Mouse (Mus musculus) MEL (cell line): ENCODE results near the gene Ppip5k1. TPM values are rescaled to one million over a fixed set of nuclear protein-coding genes. Genes with fewer than 3 reads are reported as not detected.
A peak's percentile ranks its signal among the peaks of the same experiment; 100 is the strongest.

Experiments used
- DNase-seq: peaks from one replicate; pipeline ENCODE4 v3.0.0; 2011; ENCODE audit warnings: low read depth, low spot score
- H3K27ac ChIP-seq: 2 replicates; pipeline ENCODE4 v1.5.1; 2012; ENCODE audit warnings: low read depth, mild to moderate bottlenecking, control low read depth, low read length, moderate library complexity; ENCODE audit not compliant: control insufficient read depth
- H3K27me3 ChIP-seq, 2 experiments: fragments of 150-350 bp in 1 of 2; sonication (generic) in 1 of 2; 2 replicates each; pipeline ENCODE4 v1.6.1; 2012; ENCODE audit warnings: low read length in 2 of 2, mild to moderate bottlenecking in 2 of 2, improper control_type of control experiment in 1 of 2, moderate library complexity in 1 of 2; ENCODE audit not compliant: insufficient read depth in 2 of 2, control insufficient read depth in 1 of 2
- H3K36me3 ChIP-seq, 2 experiments: 2 replicates each; pipeline ENCODE4 v1.6.1; 2012 to 2014; ENCODE audit warnings: low read length in 2 of 2, improper control_type of control experiment in 1 of 2, inconsistent platforms in 1 of 2, mild to moderate bottlenecking in 1 of 2; ENCODE audit not compliant: insufficient read depth in 2 of 2, control insufficient read depth in 1 of 2
- H3K4me1 ChIP-seq, 2 experiments: fragments of 150-350 bp in 1 of 2; sonication (generic) in 1 of 2; 2 replicates each; pipeline ENCODE4 v1.6.1; 2012; ENCODE audit warnings: low read length in 2 of 2, improper control_type of control experiment in 1 of 2, mild to moderate bottlenecking in 1 of 2; ENCODE audit not compliant: insufficient read depth in 2 of 2, control insufficient read depth in 1 of 2
- H3K4me3 ChIP-seq, 2 experiments: fragments of 150-350 bp in 1 of 2; sonication (generic) in 1 of 2; 2 replicates each; pipeline ENCODE4 v1.5.1; 2012; ENCODE audit warnings: low read depth in 2 of 2, low read length in 2 of 2, mild to moderate bottlenecking in 2 of 2, moderate library complexity in 2 of 2, control low read depth in 1 of 2, improper control_type of control experiment in 1 of 2; ENCODE audit not compliant: control insufficient read depth in 1 of 2, insufficient read depth in 1 of 2
- H3K79me2 ChIP-seq: 2 replicates; pipeline ENCODE4 v1.6.1; 2012; ENCODE audit warnings: mild to moderate bottlenecking, low read length, moderate library complexity; ENCODE audit not compliant: control insufficient read depth, poor library complexity, insufficient read depth
- H3K9ac ChIP-seq: 2 replicates; pipeline ENCODE4 v1.6.1; 2012; ENCODE audit warnings: low read depth, mild to moderate bottlenecking, control low read depth, low read length, moderate library complexity; ENCODE audit not compliant: control insufficient read depth, poor library complexity, severe bottlenecking
- H3K9me3 ChIP-seq: fragments of 150-350 bp; sonication (generic); replicated peaks from 2 replicates; pipeline ENCODE4 v1.6.1; 2012; ENCODE audit warnings: mild to moderate bottlenecking, low read length, improper control_type of control experiment, moderate library complexity; ENCODE audit not compliant: insufficient read depth
- BHLHE40 ChIP-seq: IDR thresholded peaks from 2 replicates; pipeline ENCODE4 v1.6.1; 2012; ENCODE audit warnings: low read depth, mild to moderate bottlenecking, inconsistent platforms, low read length, improper control_type of control experiment, borderline replicate concordance
- CHD1 ChIP-seq: IDR thresholded peaks from 2 replicates; pipeline ENCODE4 v1.6.1; 2012; ENCODE audit warnings: low read depth, mild to moderate bottlenecking, inconsistent platforms, low read length, improper control_type of control experiment
- CHD2 ChIP-seq: IDR thresholded peaks from 2 replicates; pipeline ENCODE4 v1.6.1; 2011; ENCODE audit warnings: low read length, improper control_type of control experiment
- CTCF ChIP-seq, 3 experiments: IDR thresholded peaks in 2 of 3; conservative IDR thresholded peaks in 1 of 3; 2 replicates each; pipeline ENCODE4 v1.5.1; 2011 to 2012; ENCODE audit warnings: low read length in 3 of 3, low read depth in 2 of 3, mild to moderate bottlenecking in 2 of 3, improper control_type of control experiment in 1 of 3, inconsistent platforms in 1 of 3, mixed read lengths in 1 of 3, moderate library complexity in 1 of 3; ENCODE audit not compliant: control insufficient read depth in 1 of 3, insufficient read depth in 1 of 3, poor library complexity in 1 of 3, severe bottlenecking in 1 of 3
- E2F4 ChIP-seq: IDR thresholded peaks from 2 replicates; pipeline ENCODE4 v1.6.1; 2011; ENCODE audit warnings: low read depth, low read length, improper control_type of control experiment, borderline replicate concordance
- ELF1 ChIP-seq: IDR thresholded peaks from 2 replicates; pipeline ENCODE4 v1.6.1; 2014; ENCODE audit warnings: low read depth, mild to moderate bottlenecking, inconsistent platforms, low read length, improper control_type of control experiment, moderate library complexity
- EP300 ChIP-seq, 2 experiments: IDR thresholded peaks; 2 replicates each; pipeline ENCODE4 v1.6.1; 2011; ENCODE audit warnings: improper control_type of control experiment in 2 of 2, low read length in 2 of 2, low read depth in 1 of 2, mild to moderate bottlenecking in 1 of 2
- GABPA ChIP-seq: IDR thresholded peaks from 2 replicates; pipeline ENCODE4 v1.6.1; 2012; ENCODE audit warnings: low read depth, mild to moderate bottlenecking, inconsistent platforms, low read length, improper control_type of control experiment, moderate library complexity
- HCFC1 ChIP-seq: IDR thresholded peaks from 2 replicates; pipeline ENCODE4 v1.6.1; 2012; ENCODE audit warnings: low read depth, mild to moderate bottlenecking, inconsistent platforms, low read length, improper control_type of control experiment, moderate library complexity
- JUND ChIP-seq: IDR thresholded peaks from 2 replicates; pipeline ENCODE4 v1.6.1; 2011; ENCODE audit warnings: low read depth, mild to moderate bottlenecking, improper control_type of control experiment, low read length
- KAT2A ChIP-seq: conservative IDR thresholded peaks from 2 replicates; pipeline ENCODE4 v1.6.1; 2012; ENCODE audit warnings: low read depth, low read length, improper control_type of control experiment, inconsistent platforms
- MAZ ChIP-seq: IDR thresholded peaks from 2 replicates; pipeline ENCODE4 v1.6.1; 2012; ENCODE audit warnings: low read depth, mild to moderate bottlenecking, inconsistent platforms, low read length, improper control_type of control experiment
- MEF2A ChIP-seq: IDR thresholded peaks from 2 replicates; pipeline ENCODE4 v1.6.1; 2014; ENCODE audit warnings: low read depth, mild to moderate bottlenecking, inconsistent platforms, low read length, improper control_type of control experiment; ENCODE audit not compliant: poor library complexity, insufficient replicate concordance, severe bottlenecking; ENCODE audit errors: extremely low read depth
- MXI1 ChIP-seq: IDR thresholded peaks from 2 replicates; pipeline ENCODE4 v1.6.1; 2011; ENCODE audit warnings: mild to moderate bottlenecking, low read depth, low read length, improper control_type of control experiment
- MYC ChIP-seq: IDR thresholded peaks from 2 replicates; pipeline ENCODE4 v1.6.1; 2011; ENCODE audit warnings: low read depth, mild to moderate bottlenecking, low read length, improper control_type of control experiment, moderate library complexity
- NELFE ChIP-seq: IDR thresholded peaks from 2 replicates; pipeline ENCODE4 v1.6.1; 2011; ENCODE audit warnings: low read depth, low read length, improper control_type of control experiment
- NRF1 ChIP-seq: IDR thresholded peaks from 2 replicates; pipeline ENCODE4 v1.6.1; 2014; ENCODE audit warnings: low read depth, mild to moderate bottlenecking, inconsistent platforms, low read length, improper control_type of control experiment, moderate library complexity; ENCODE audit not compliant: poor library complexity, insufficient read depth, severe bottlenecking
- POLR2A ChIP-seq, 2 experiments: IDR thresholded peaks; 2 replicates each; pipeline ENCODE4 v1.6.1; 2011 to 2012; ENCODE audit warnings: low read length in 2 of 2, mild to moderate bottlenecking in 2 of 2, control low read depth in 1 of 2, improper control_type of control experiment in 1 of 2, low read depth in 1 of 2, moderate library complexity in 1 of 2; ENCODE audit not compliant: control insufficient read depth in 1 of 2, insufficient read depth in 1 of 2, poor library complexity in 1 of 2
- POLR2AphosphoS5 ChIP-seq: IDR thresholded peaks from 2 replicates; pipeline ENCODE4 v1.6.1; 2012; ENCODE audit warnings: low read depth, borderline replicate concordance, mild to moderate bottlenecking, inconsistent platforms, low read length, moderate library complexity, mixed read lengths
- RAD21 ChIP-seq: IDR thresholded peaks from 2 replicates; pipeline ENCODE4 v1.6.1; 2011; ENCODE audit warnings: mild to moderate bottlenecking, low read depth, low read length, improper control_type of control experiment
- RCOR1 ChIP-seq: IDR thresholded peaks from 2 replicates; pipeline ENCODE4 v1.6.1; 2012; ENCODE audit warnings: low read depth, mild to moderate bottlenecking, inconsistent platforms, low read length, improper control_type of control experiment
- SIN3A ChIP-seq: IDR thresholded peaks from 2 replicates; pipeline ENCODE4 v1.6.1; 2012; ENCODE audit warnings: low read length, improper control_type of control experiment, inconsistent platforms
- SMC3 ChIP-seq: IDR thresholded peaks from 2 replicates; pipeline ENCODE4 v1.6.1; 2011; ENCODE audit warnings: low read depth, low read length, improper control_type of control experiment
- TAL1 ChIP-seq: IDR thresholded peaks from 2 replicates; pipeline ENCODE4 v1.6.1; 2012; ENCODE audit warnings: mild to moderate bottlenecking, inconsistent platforms, low read length, moderate library complexity, mixed read lengths
- TBP ChIP-seq: IDR thresholded peaks from 2 replicates; pipeline ENCODE4 v1.8.0; 2011; ENCODE audit warnings: low read depth, low read length, improper control_type of control experiment
- UBTF ChIP-seq: IDR thresholded peaks from 2 replicates; pipeline ENCODE4 v1.6.1; 2012; ENCODE audit warnings: low read depth, mild to moderate bottlenecking, inconsistent platforms, low read length, improper control_type of control experiment, moderate library complexity, borderline replicate concordance; ENCODE audit not compliant: insufficient read depth
- USF1 ChIP-seq: IDR thresholded peaks from 2 replicates; pipeline ENCODE4 v1.6.1; 2014; ENCODE audit warnings: low read depth, mild to moderate bottlenecking, inconsistent platforms, low read length, improper control_type of control experiment, moderate library complexity
- USF2 ChIP-seq, 2 experiments: IDR thresholded peaks; 2 replicates each; pipeline ENCODE4 v1.6.1; 2011 to 2012; ENCODE audit warnings: improper control_type of control experiment in 2 of 2, low read length in 2 of 2, borderline replicate concordance in 1 of 2, inconsistent platforms in 1 of 2, low read depth in 1 of 2, mild to moderate bottlenecking in 1 of 2; ENCODE audit not compliant: insufficient read depth in 1 of 2
- ZC3H11A ChIP-seq: IDR thresholded peaks from 2 replicates; pipeline ENCODE4 v1.6.1; 2012; ENCODE audit warnings: low read depth, mild to moderate bottlenecking, inconsistent platforms, low read length, improper control_type of control experiment
- ZKSCAN1 ChIP-seq: IDR thresholded peaks from 2 replicates; pipeline ENCODE4 v1.6.1; 2012; ENCODE audit warnings: low read depth, mild to moderate bottlenecking, inconsistent platforms, low read length, improper control_type of control experiment, moderate library complexity
- ZMIZ1 ChIP-seq: IDR thresholded peaks from 2 replicates; pipeline ENCODE4 v1.6.1; 2012; ENCODE audit warnings: low read depth, mild to moderate bottlenecking, inconsistent platforms, low read length, improper control_type of control experiment, moderate library complexity
- ZNF384 ChIP-seq: IDR thresholded peaks from 2 replicates; pipeline ENCODE4 v1.6.1; 2012; ENCODE audit warnings: low read depth, mild to moderate bottlenecking, inconsistent platforms, low read length, improper control_type of control experiment
- polyA plus RNA-seq, 2 experiments: library from polyadenylated mRNA; stranded (reverse) in 1 of 2; unstranded in 1 of 2; fragments of >175 nt in 1 of 2; fragments of >200 nt in 1 of 2; gene quantifications; 2 replicates each; pipeline versions ENCODE4 v1.2.1 to v1.2.4; 2012; ENCODE audit warnings: low replicate concordance in 2 of 2, low read depth in 1 of 2; ENCODE audit not compliant: insufficient read length in 2 of 2, insufficient read depth in 1 of 2, missing spikeins in 1 of 2
- total RNA-seq: library from RNA; depleted of rRNA; stranded (reverse); fragments of 300-350 nt; gene quantifications from 2 replicates; pipeline ENCODE4 v1.2.3, GENCODE M21; 2012; rRNA removed

Gene Ppip5k1
- total RNA-seq = 8.7 and 10.4 TPM in 2 replicates
- 10 to 100 TPM in 1 of 2 experiments, not detected in 1; 14.8 TPM for polyA plus RNA-seq

DNA sequence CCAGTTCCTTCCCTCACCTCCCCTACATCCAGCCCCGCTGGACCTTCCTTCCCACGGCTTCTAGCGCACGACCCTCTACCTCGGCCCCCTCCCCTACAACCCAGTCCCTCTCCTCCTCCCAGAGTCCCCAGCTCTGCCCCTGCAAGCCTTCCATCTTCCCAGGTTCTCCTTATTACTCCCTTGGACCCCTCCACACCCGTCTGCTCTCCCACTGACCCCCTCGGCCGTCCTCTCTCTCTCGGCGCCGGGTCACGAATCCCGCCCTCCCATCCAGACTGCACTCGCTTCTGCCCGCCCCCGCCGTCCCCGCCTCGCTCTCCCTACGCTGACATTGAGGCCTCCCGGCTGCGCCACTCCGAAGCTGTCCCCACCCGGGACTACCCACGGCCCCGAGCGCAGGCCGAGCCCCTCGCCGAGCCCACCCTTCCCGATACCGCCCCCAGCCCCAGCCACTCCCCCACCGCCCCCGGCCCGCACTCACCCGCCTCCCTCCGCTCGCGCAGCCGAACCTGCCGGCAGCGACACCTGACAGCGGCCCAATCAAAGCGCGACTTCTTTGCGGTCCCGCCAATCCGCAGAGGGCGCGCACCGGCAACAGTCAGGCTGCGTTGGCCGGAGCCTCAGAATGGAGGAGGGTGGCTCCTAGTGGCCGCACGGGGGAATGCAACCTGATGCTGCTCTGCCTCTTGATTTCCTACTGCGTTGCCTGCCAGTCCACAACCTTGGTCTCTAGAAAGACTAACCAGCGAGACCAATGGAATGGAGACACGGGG, at the start of gene Ppip5k1:
Ppip5k1 (minus strand) TSS at position 577 of the 773 bp plus-strand sequence.
- Histone ChIP-seq H3K27me3 (peaks cover 0 to 2% of the 10 kb centered on the region in 2 experiments; a peak in 2 of 4 replicates), H3K9me3 (no peaks in the 10 kb centered on the region), H3K4me3 (peak within 1 kb of the TSS; percentile 82 to 94), H3K27ac (no peak within 1 kb of the TSS), H3K79me2 (no peaks in the 10 kb centered on the region; the same call in 1 of the 2 replicates), H3K9ac (peak within 1 kb of the TSS; percentile 76), H3K36me3 (no peaks in the 10 kb centered on the region; a peak in 1 of 4 replicates), H3K4me1 (peaks cover 0 to 4% of the 10 kb centered on the region in 2 experiments; a peak in 2 of 4 replicates)
- TF ChIP-seq ZC3H11A (peak; percentile 36; the same call in 1 of the 2 replicates), USF1 (peak; percentile 76), RCOR1 (no peak), NELFE (no peak), NRF1 (0 out of 2 replicates have a peak, but pooled peaks have one; percentile 28), CTCF (IDR thresholded peaks at IDR 0.05 in 2 of 3, conservative IDR thresholded peaks at IDR 0.05 in 1 of 3; ENCODE audit: control insufficient read depth in 1 of 3, insufficient read depth in 1 of 3, low read depth in 2 of 3, low read length in 3 of 3, poor library complexity in 1 of 3, severe bottlenecking in 1 of 3) (peak; percentile 72 to 90 (median 87)), CHD1 (no peak), SMC3 (peak; percentile 51), CHD2 (no peak), GABPA (no peak), UBTF (no peak), HCFC1 (peak; percentile 80), MXI1 (peak; percentile 38; the same call in 1 of the 2 replicates), POLR2A (IDR thresholded peaks at IDR 0.05; ENCODE audit: control insufficient read depth in 1 of 2, insufficient read depth in 1 of 2, low read depth in 1 of 2, low read length in 2 of 2, poor library complexity in 1 of 2) (no peak; a peak in 1 of 4 replicates), POLR2AphosphoS5 (no peak), MEF2A (no peak), TAL1 (no peak), KAT2A (no peak), USF2 (IDR thresholded peaks at IDR 0.05; ENCODE audit: borderline replicate concordance in 1 of 2, insufficient read depth in 1 of 2, low read depth in 1 of 2, low read length in 2 of 2) (no peak), TBP (no peak), BHLHE40 (no peak), RAD21 (peak; percentile 60), ELF1 (no peak), ZKSCAN1 (no peak), ZMIZ1 (no peak), ZNF384 (no peak), SIN3A (no peak; the same call in 1 of the 2 replicates), JUND (no peak), MYC (0 out of 2 replicates have a peak, but pooled peaks have one; percentile 34), MAZ (peak; percentile 65), EP300 (IDR thresholded peaks at IDR 0.05; ENCODE audit: low read depth in 1 of 2, low read length in 2 of 2) (no peak), E2F4 (no peak)
- peak; percentile 98 for DNase-seq
